Mouse (Mus musculus): Measurements from ENCODE around the gene Ptcra. TPM values are rescaled to one million over a fixed set of nuclear protein-coding genes. Genes with fewer than 3 reads are reported as not detected.

The Ptcra gene
- polyA plus RNA-seq, 1 experiment from 2014 or later: 38.9 TPM

- 58% methylated on average over 10 of the region's 10 CpGs for WGBS
- Histone ChIP-seq H3K9ac (ENCODE audit: low read length) (no peak overlapping the region), H3K27ac (ENCODE audit: low read length) (no peak overlapping the region), H3K4me1 (ENCODE audit: control insufficient read depth, insufficient read depth, low read length) (no peaks in the 10 kb centered on the region), H3K27me3 (ENCODE audit: control insufficient read depth, insufficient read depth, low read length) (no peaks in the 10 kb centered on the region), H3K4me2 (ENCODE audit: low read depth, low read length) (no peak overlapping the region), H3K9me3 (replicated peaks; ENCODE audit: control insufficient read depth, low read length) (no peaks in the 10 kb centered on the region), H3K4me3 (ENCODE audit: low read length) (no peak overlapping the region), H3K36me3 (ENCODE audit: control insufficient read depth, insufficient read depth) (peaks cover 7% of the 10 kb centered on the region; the same call in 1 of the 2 replicates)
- ATAC-seq (replicated peaks; ENCODE audit: extremely low read depth, insufficient read depth, low FRiP score): no peak
These were observed 27.4 kb downstream of the Ptcra start for GRCm38 (mm10) chr17:46736160-46736559.

GRCm38 (mm10) chr17:46735287-46735686, 28.2 kb downstream of the Ptcra start:
- Histone ChIP-seq H3K4me2 (ENCODE audit: low read depth, low read length) (no peak overlapping the region), H3K4me3 (ENCODE audit: low read length) (no peak overlapping the region), H3K27me3 (ENCODE audit: control insufficient read depth, insufficient read depth, low read length) (no peaks in the 10 kb centered on the region), H3K4me1 (ENCODE audit: control insufficient read depth, insufficient read depth, low read length) (no peaks in the 10 kb centered on the region), H3K36me3 (ENCODE audit: control insufficient read depth, insufficient read depth) (peaks cover 6% of the 10 kb centered on the region; the same call in 1 of the 2 replicates), H3K27ac (ENCODE audit: low read length) (no peak overlapping the region), H3K9ac (ENCODE audit: low read length) (no peak overlapping the region), H3K9me3 (replicated peaks; ENCODE audit: control insufficient read depth, low read length) (no peaks in the 10 kb centered on the region)
- ATAC-seq (replicated peaks; ENCODE audit: extremely low read depth, insufficient read depth, low FRiP score): no peak
- 84% methylated on average over 7 of the region's 7 CpGs for WGBS

DNA sequence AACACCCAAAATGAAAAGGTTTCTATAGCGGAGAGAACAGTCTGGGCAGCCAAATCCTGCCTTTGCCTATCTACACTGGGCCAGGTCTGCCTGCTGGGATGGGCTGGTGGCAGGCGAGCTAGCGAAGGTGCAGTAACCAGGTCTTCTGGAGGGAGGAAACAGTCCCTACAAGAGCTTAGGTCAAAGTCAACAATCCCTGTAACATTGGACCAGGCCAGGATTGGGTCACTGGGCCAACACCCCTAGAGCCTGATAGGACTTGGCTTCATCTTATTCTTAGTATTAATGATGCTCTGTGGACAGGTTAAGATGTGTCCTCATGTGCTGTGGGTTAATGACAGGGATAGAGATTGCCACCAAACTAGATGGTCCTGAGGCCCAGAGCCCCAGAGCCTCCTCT, 29.5 kb downstream of the Ptcra start:
- no peak for ATAC-seq (replicated peaks; ENCODE audit: extremely low read depth, insufficient read depth, low FRiP score)
- Histone ChIP-seq H3K4me1 (ENCODE audit: control insufficient read depth, insufficient read depth, low read length) (peaks cover 1% of the 10 kb centered on the region; the same call in 1 of the 2 replicates), H3K27ac (ENCODE audit: low read length) (no peak overlapping the region), H3K9me3 (replicated peaks; ENCODE audit: control insufficient read depth, low read length) (no peaks in the 10 kb centered on the region), H3K4me2 (ENCODE audit: low read depth, low read length) (no peak overlapping the region), H3K9ac (ENCODE audit: low read length) (no peak overlapping the region), H3K4me3 (ENCODE audit: low read length) (no peak overlapping the region), H3K27me3 (ENCODE audit: control insufficient read depth, insufficient read depth, low read length) (0 out of 2 replicates have a peak, but pooled peaks cover 3% of the 10 kb centered on the region), H3K36me3 (ENCODE audit: control insufficient read depth, insufficient read depth) (peaks cover 6% of the 10 kb centered on the region; the same call in 1 of the 2 replicates)
- 87% methylated on average over 3 of the region's 3 CpGs for WGBS

GRCm38 (mm10) chr17:46728904-46729318, 34.6 kb downstream of the Ptcra start, which contains the start of gene Gnmt:
Gnmt (minus strand) TSS chr17:46729168.
- Histone ChIP-seq H3K4me3 (ENCODE audit: low read length) (peak within 1 kb of the TSS; percentile 13; the same call in 1 of the 2 replicates), H3K4me1 (ENCODE audit: control insufficient read depth, insufficient read depth, low read length) (peaks cover 9% of the 10 kb centered on the region), H3K27me3 (ENCODE audit: control insufficient read depth, insufficient read depth, low read length) (peaks cover 10% of the 10 kb centered on the region; the same call in 1 of the 2 replicates), H3K36me3 (ENCODE audit: control insufficient read depth, insufficient read depth) (peaks cover 3% of the 10 kb centered on the region; the same call in 1 of the 2 replicates), H3K9ac (ENCODE audit: low read length) (0 out of 2 replicates have a peak within 1 kb of the TSS, but pooled peaks have one; percentile 6), H3K27ac (ENCODE audit: low read length) (no peak within 1 kb of the TSS), H3K9me3 (replicated peaks; ENCODE audit: control insufficient read depth, low read length) (no peaks in the 10 kb centered on the region), H3K4me2 (ENCODE audit: low read depth, low read length) (peak within 1 kb of the TSS; percentile 34)
- no peak for ATAC-seq (replicated peaks; ENCODE audit: extremely low read depth, insufficient read depth, low FRiP score)
- WGBS: 16% methylated on average over 24 of the region's 24 CpGs

GRCm38 (mm10) chr17:46728496-46728895, 35.0 kb downstream of the Ptcra start:
- Histone ChIP-seq H3K36me3 (ENCODE audit: control insufficient read depth, insufficient read depth) (peaks cover 3% of the 10 kb centered on the region; the same call in 1 of the 2 replicates), H3K27ac (ENCODE audit: low read length) (no peak overlapping the region), H3K27me3 (ENCODE audit: control insufficient read depth, insufficient read depth, low read length) (peaks cover 10% of the 10 kb centered on the region; the same call in 1 of the 2 replicates), H3K9ac (ENCODE audit: low read length) (0 out of 2 replicates have a peak overlapping the region, but pooled peaks have one; percentile 6), H3K9me3 (replicated peaks; ENCODE audit: control insufficient read depth, low read length) (no peaks in the 10 kb centered on the region), H3K4me2 (ENCODE audit: low read depth, low read length) (peak overlapping the region; percentile 34), H3K4me3 (ENCODE audit: low read length) (peak overlapping the region; percentile 13; the same call in 1 of the 2 replicates), H3K4me1 (ENCODE audit: control insufficient read depth, insufficient read depth, low read length) (peaks cover 9% of the 10 kb centered on the region)
- 49% methylated on average over 11 of the region's 11 CpGs for WGBS
- ATAC-seq (replicated peaks; ENCODE audit: extremely low read depth, insufficient read depth, low FRiP score): no peak

- 41% methylated on average over 6 of the region's 6 CpGs for WGBS
- ATAC-seq (replicated peaks; ENCODE audit: extremely low read depth, insufficient read depth, low FRiP score): no peak
These were observed 35.5 kb downstream of the Ptcra start for GRCm38 (mm10) chr17:46728021-46728420.

DNA sequence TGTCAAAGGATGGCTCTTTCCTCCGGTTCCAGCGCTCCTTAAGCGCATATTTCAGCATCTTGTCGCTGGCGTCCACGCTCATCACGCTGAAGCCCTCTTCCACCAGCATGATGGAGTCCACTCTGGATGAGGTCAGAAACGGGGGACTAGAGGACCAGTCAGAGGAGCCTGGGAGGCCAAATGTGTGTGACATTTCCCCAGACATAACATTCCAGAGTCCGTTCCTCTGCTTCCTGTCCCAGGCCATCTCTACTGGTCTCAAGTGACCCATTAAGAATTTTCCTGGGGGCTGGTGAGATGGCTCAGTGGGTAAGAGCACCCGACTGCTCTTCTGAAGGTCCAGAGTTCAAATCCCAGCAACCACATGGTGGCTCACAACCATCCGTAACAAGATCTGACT, 36.2 kb downstream of the Ptcra start:
- ATAC-seq (replicated peaks; ENCODE audit: extremely low read depth, insufficient read depth, low FRiP score): no peak
- 84% methylated on average over 11 of the region's 11 CpGs for WGBS
- Histone ChIP-seq H3K9me3 (replicated peaks; ENCODE audit: control insufficient read depth, low read length) (no peaks in the 10 kb centered on the region), H3K4me2 (ENCODE audit: low read depth, low read length) (no peak overlapping the region), H3K36me3 (ENCODE audit: control insufficient read depth, insufficient read depth) (peaks cover 3% of the 10 kb centered on the region; the same call in 1 of the 2 replicates), H3K9ac (ENCODE audit: low read length) (0 out of 2 replicates have a peak overlapping the region, but pooled peaks have one; percentile 16), H3K4me3 (ENCODE audit: low read length) (no peak overlapping the region), H3K27me3 (ENCODE audit: control insufficient read depth, insufficient read depth, low read length) (peaks cover 10% of the 10 kb centered on the region; the same call in 1 of the 2 replicates), H3K4me1 (ENCODE audit: control insufficient read depth, insufficient read depth, low read length) (peaks cover 9% of the 10 kb centered on the region), H3K27ac (ENCODE audit: low read length) (no peak overlapping the region)

More at GRCm38 (mm10) chr17:46728021-46728420, 35.5 kb downstream of the Ptcra start:
- Histone ChIP-seq H3K4me3 (ENCODE audit: low read length) (no peak overlapping the region), H3K27ac (ENCODE audit: low read length) (no peak overlapping the region), H3K36me3 (ENCODE audit: control insufficient read depth, insufficient read depth) (peaks cover 3% of the 10 kb centered on the region; the same call in 1 of the 2 replicates), H3K9ac (ENCODE audit: low read length) (no peak overlapping the region), H3K9me3 (replicated peaks; ENCODE audit: control insufficient read depth, low read length) (no peaks in the 10 kb centered on the region), H3K4me2 (ENCODE audit: low read depth, low read length) (no peak overlapping the region), H3K4me1 (ENCODE audit: control insufficient read depth, insufficient read depth, low read length) (peaks cover 9% of the 10 kb centered on the region), H3K27me3 (ENCODE audit: control insufficient read depth, insufficient read depth, low read length) (peaks cover 10% of the 10 kb centered on the region; the same call in 1 of the 2 replicates)

DNA sequence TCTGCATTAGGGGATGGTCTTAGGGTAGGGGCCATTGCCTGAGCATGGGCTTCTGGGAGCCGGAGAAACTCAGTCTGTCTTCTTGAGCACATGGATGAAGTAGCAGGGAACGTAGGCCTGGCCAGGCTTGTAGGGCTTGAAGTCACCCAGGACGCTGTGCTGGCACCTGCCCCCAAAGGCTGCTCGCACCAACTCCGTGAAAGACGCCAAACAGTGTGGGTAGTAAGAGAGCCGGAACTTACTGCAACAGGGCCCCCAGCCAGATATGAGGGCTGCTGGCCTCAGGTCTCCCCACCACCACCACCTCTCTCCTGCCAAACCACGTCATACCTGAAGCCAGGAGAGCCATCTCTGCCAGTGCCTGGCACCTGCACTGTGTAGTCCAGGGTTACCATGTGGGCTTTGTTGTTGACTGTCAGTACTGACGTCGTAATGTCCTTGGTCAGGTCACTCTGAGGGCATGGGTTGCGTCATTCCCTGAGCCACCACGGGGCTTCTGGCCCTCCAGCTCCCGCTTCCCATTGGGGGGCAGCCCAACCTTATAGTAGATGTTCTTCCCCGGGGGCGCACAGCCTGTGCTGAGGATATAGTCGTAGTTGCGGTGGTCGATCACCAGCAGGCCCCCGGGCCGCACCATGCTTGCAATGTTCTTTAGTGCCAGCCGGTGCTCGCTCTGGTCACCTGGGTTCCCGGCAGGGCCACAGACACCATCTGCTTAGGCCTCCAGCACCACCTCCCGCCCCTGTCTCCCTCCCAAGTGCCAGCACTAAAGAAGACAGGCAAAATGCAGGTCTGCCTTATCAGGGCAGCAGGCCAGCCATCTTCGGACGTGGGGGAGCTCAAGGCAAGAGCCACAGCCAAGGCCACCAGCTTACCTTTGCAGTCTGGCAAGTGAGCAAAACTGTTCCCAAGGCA, 37.5 kb downstream of the Ptcra start:
- no peak overlapping the region for H3K4me3 ChIP-seq (ENCODE audit: low read length)
- H3K4me2 ChIP-seq (ENCODE audit: low read depth, low read length): no peak overlapping the region
- H3K27ac ChIP-seq (ENCODE audit: low read length): no peak overlapping the region
- ATAC-seq (replicated peaks; ENCODE audit: extremely low read depth, insufficient read depth, low FRiP score): no peak
- H3K4me1 ChIP-seq (ENCODE audit: control insufficient read depth, insufficient read depth, low read length): peaks cover 9% of the 10 kb centered on the region
- peaks cover 10% of the 10 kb centered on the region; the same call in 1 of the 2 replicates for H3K27me3 ChIP-seq (ENCODE audit: control insufficient read depth, insufficient read depth, low read length)
- H3K9me3 ChIP-seq (replicated peaks; ENCODE audit: control insufficient read depth, low read length): no peaks in the 10 kb centered on the region
- 88% methylated on average over 26 of the region's 26 CpGs for WGBS
- peaks cover 3% of the 10 kb centered on the region; the same call in 1 of the 2 replicates for H3K36me3 ChIP-seq (ENCODE audit: control insufficient read depth, insufficient read depth)
- H3K9ac ChIP-seq (ENCODE audit: low read length): no peak overlapping the region
